Mouse (Mus musculus) heart, embryonic 12.5 days (tissue): Measurements from ENCODE around the gene Hand2. TPM values are rescaled to one million over a fixed set of nuclear protein-coding genes. Genes with fewer than 3 reads are reported as not detected.

Experiments
- ATAC-seq: fragments of 200-750 bp; cut with Nextera tagmentation; 2 replicates; pipeline ENCODE4 v1.8.0; 2017; ENCODE audit warnings: moderate TSS enrichment, moderate library complexity; ENCODE audit not compliant: insufficient number of reproducible peaks, low FRiP score
- H3K27ac ChIP-seq: fragments of 300-500 bp; sonication (generic); 2 replicates; pipeline ENCODE4 v1.5.1; 2016; ENCODE audit warnings: mild to moderate bottlenecking, moderate library complexity; ENCODE audit not compliant: poor library complexity, severe bottlenecking
- H3K27me3 ChIP-seq: fragments of 300-500 bp; sonication (generic); replicated peaks from 2 replicates; pipeline ENCODE4 v1.6.1; 2016; ENCODE audit warnings: mild to moderate bottlenecking, moderate library complexity
- H3K36me3 ChIP-seq: fragments of 300-500 bp; sonication (generic); 2 replicates; pipeline ENCODE4 v1.6.1; 2016; ENCODE audit warnings: mild to moderate bottlenecking, moderate library complexity
- H3K4me1 ChIP-seq: fragments of 300-500 bp; sonication (generic); replicated peaks from 2 replicates; pipeline ENCODE4 v1.6.1; 2016; ENCODE audit warnings: mild to moderate bottlenecking
- H3K4me2 ChIP-seq: fragments of 300-500 bp; sonication (generic); 2 replicates; pipeline ENCODE4 v1.6.1; 2016; ENCODE audit warnings: mild to moderate bottlenecking, moderate library complexity
- H3K4me3 ChIP-seq: fragments of 300-500 bp; sonication (generic); 2 replicates; pipeline ENCODE4 v1.5.1; 2016; ENCODE audit warnings: mild to moderate bottlenecking
- H3K9ac ChIP-seq: fragments of 300-500 bp; sonication (generic); 2 replicates; pipeline ENCODE4 v1.6.1; 2016; ENCODE audit warnings: mild to moderate bottlenecking, moderate library complexity
- H3K9me3 ChIP-seq: fragments of 300-500 bp; sonication (generic); replicated peaks from 2 replicates; pipeline ENCODE4 v1.6.1; 2016; ENCODE audit warnings: mild to moderate bottlenecking, moderate library complexity
- WGBS: fragments of 180-500 bp; shearing (Covaris S2); methylation state at CpG from one replicate; pipeline ENCODE4 v1.1.7; 2016; 5-methylcytosine and 5-hydroxymethylcytosine counted together
- polyA plus RNA-seq: library from polyadenylated mRNA; unstranded; fragments of >200 nt; fragmentation: Nextera tagmentation; extraction: Ambion mirVana; gene quantifications from 2 replicates; pipeline ENCODE4 v1.2.1, GENCODE M21; 2016

Gene Hand2
- polyA plus RNA-seq, 1 experiment from 2014 or later, result 18.0 TPM

DNA sequence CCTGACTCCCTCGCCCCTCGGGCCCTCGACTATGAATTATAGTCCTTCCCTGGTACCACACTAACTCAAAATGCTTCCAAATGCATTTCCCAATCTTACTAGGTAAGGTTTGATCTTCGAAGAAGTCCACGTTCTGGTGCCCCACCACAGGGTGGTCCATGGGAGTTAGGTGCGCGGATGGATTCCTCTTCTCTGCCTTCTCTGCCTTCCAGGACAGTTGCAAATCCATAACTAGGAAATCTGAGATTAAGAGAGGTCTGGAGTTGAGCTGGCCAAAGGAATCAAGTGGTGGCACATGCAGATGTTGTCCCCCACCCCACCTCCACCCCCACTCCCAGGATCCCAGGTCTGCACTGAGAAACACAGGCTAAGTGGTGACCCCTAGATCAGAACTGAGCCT lies 25.6 kb downstream of the Hand2 start:
- H3K27ac ChIP-seq, result no peak overlapping the region
- no peak overlapping the region for H3K4me2 ChIP-seq
- ATAC-seq, result no peak
- H3K27me3 ChIP-seq, result no peaks in the 10 kb centered on the region
- WGBS, result 56% methylated on average over 7 of the region's 7 CpGs
- H3K9me3 ChIP-seq, result no peaks in the 10 kb centered on the region
- peaks cover 65% of the 10 kb centered on the region for H3K4me1 ChIP-seq
- H3K36me3 ChIP-seq, result peaks cover 12% of the 10 kb centered on the region
- H3K4me3 ChIP-seq, result no peak overlapping the region
- H3K9ac ChIP-seq, result no peak overlapping the region

DNA sequence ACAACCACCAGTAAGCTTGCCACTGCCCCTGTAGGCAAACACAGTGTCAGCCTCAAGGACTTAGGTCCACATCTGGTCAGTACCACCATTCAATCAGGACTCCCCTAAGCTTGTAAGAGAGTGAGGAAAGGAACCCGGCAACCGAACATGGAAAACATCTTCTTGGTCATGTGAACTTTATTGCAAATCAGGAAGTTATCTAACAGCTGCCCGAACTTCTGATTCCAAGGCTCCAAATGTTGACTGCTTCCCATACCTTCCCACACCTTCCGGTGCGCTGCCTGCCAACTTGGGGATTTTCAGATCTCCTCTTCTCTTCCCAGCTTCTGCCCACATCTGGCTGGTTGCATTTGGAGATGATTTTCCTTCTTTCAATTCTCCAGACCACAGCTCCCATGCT lies 26.4 kb downstream of the Hand2 start:
- ATAC-seq, result no peak
- H3K4me2 ChIP-seq, result no peak overlapping the region
- peaks cover 58% of the 10 kb centered on the region for H3K4me1 ChIP-seq
- H3K36me3 ChIP-seq, result peaks cover 12% of the 10 kb centered on the region
- no peak overlapping the region for H3K27ac ChIP-seq
- no peaks in the 10 kb centered on the region for H3K9me3 ChIP-seq
- no peak overlapping the region for H3K4me3 ChIP-seq
- WGBS, result 49% methylated on average over 5 of the region's 5 CpGs
- H3K9ac ChIP-seq, result no peak overlapping the region
- no peaks in the 10 kb centered on the region for H3K27me3 ChIP-seq

DNA sequence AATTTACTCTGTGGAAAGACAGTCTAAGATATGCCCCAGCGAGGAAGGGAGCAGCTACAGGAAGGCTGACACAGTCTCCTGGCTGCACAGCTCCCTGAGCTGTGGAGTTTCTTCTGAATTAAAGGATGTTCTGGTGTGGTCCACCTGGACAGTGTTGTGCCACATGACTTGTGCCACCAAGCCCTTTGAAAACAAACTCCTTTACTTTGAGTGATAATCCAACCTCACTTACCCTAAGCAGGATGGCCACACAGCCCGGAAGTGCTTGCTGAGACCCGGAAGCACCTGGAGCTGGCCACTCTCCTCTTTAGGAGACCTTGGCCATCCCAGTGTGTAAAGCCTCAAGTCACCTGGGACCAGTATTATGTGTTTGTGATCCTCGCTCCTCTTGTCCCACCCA lies 27.5 kb downstream of the Hand2 start:
- Histone ChIP-seq H3K4me2 (peak overlapping the region; percentile 86), H3K9ac (0 out of 2 replicates have a peak overlapping the region, but pooled peaks have one; percentile 78), H3K27ac (peak overlapping the region; percentile 21; the same call in 1 of the 2 replicates), H3K9me3 (no peaks in the 10 kb centered on the region), H3K4me3 (peak overlapping the region; percentile 43; the same call in 1 of the 2 replicates), H3K27me3 (no peaks in the 10 kb centered on the region), H3K36me3 (peaks cover 12% of the 10 kb centered on the region), H3K4me1 (peaks cover 49% of the 10 kb centered on the region)
- no peak for ATAC-seq
- 19% methylated on average over 4 of the region's 4 CpGs for WGBS

DNA sequence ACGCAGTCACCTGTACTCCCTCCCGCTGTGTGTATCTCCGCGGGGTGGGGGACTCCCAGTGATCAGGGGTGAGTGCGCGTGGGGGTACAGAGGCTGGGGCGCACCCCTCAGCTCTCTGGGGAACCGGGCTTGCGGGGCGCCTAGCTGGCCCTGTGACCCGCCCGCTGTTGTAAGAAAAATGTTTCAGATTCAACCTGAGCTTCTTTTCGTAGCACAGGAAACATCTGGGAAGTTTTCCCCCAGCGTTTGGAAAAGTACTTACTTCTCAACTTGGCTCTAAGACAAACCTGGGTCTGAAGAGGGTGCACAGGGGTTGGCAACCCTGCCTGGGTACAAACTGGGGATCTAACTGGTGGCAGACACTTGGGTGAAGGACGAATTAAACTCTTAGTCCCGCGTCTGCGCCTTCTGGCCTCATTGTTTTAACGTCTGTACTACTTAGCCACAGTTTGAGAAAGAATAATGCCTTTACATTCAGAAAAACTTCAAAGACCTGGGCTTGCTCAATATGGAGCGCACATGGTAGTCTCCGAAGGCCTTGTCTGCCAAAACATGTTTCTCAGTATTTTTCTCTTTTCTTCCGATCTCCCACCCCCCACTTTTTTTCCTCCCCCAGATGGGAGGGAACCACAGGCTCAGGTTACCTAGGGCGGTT lies 28.2 kb downstream of the Hand2 start:
- Histone ChIP-seq H3K27ac (no peak overlapping the region), H3K27me3 (no peaks in the 10 kb centered on the region), H3K4me2 (peak overlapping the region; percentile 86), H3K9me3 (no peaks in the 10 kb centered on the region), H3K4me1 (peaks cover 44% of the 10 kb centered on the region), H3K9ac (peak overlapping the region; percentile 78), H3K4me3 (peak overlapping the region; percentile 43), H3K36me3 (peaks cover 12% of the 10 kb centered on the region)
- WGBS, result 3% methylated on average over 23 of the region's 23 CpGs
- ATAC-seq, result 0 out of 2 replicates have a peak, but pooled peaks have one; percentile 27

DNA sequence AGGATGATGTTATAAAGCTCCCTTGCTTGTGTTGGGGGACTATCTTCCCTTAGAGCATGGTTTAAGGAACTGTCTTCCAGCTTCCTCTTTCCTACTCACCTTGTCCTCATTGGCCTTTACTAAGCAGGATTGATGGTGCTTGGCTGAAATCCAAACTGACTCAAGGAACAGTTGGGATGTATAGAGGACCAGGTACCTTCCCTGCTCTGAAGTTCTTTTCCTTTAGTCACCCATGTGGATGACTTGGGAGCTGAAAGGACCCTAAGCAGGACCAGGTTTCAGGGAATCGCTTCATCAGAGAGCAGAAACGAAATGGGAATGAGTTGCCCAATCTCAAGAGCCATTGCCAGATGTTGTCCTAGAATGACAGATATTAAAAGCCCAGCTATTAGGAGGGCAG lies 31.1 kb downstream of the Hand2 start:
- Histone ChIP-seq H3K9ac (no peak overlapping the region), H3K4me1 (peaks cover 40% of the 10 kb centered on the region)

DNA sequence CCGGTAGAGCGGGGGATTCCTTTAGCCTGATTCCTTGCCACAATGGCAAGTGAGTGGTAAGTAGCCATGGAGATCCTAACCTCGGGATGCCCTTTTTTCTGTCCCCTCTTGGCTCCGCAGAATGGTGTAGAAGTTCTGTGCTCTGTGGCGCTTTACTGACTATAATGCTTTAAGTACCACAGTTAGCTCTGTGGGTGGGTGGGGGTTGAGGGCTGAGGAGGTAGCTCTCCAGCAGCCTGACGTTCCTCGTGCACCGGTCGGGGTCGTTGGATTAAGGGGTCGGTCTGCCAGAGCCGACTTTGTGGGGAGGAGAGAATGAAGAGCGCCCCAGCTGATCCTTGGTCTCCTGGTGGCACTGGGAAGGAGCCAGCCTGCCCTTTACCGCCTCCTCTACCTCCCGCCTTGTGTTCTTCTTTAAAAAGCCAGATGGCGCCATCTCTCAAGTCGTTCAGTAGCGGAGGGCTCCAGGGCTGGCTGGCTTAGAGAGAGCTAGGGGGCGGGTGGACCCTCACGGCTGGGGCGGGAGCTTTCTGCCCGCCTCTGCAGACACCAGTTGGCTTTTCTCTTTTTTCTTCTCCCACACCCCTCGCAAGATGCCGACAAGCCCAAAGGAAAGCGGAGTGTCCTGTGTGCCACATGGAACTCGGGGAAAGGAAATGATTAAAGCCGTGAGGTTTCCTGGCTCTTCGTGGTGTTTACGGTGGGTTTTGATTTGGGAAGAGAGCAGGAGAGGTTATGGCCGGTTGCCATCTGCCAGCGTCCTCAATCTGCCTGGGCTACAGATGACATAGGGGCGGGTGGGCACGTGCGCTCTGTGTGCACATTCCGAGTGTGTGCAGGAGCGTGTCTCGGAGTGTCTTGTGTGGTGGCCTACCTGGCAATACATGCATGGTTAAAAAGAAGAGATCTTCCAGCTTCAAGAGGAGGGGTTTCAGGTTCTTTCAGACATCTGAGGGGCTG lies 32.8 kb downstream of the Hand2 start:
- Histone ChIP-seq H3K4me2 (peak overlapping the region; percentile 73), H3K36me3 (no peaks in the 10 kb centered on the region), H3K27me3 (no peaks in the 10 kb centered on the region), H3K9ac (peak overlapping the region; percentile 65), H3K27ac (peak overlapping the region; percentile 74), H3K9me3 (no peaks in the 10 kb centered on the region), H3K4me3 (peak overlapping the region; percentile 53), H3K4me1 (peaks cover 34% of the 10 kb centered on the region)
- WGBS, result 2% methylated on average over 37 of the region's 37 CpGs
- peak; percentile 88 for ATAC-seq

More for the DNA sequence above, 31.1 kb downstream of the Hand2 start:
- Histone ChIP-seq H3K4me2 (no peak overlapping the region), H3K4me3 (no peak overlapping the region), H3K27ac (no peak overlapping the region), H3K36me3 (peaks cover 6% of the 10 kb centered on the region; the same call in 1 of the 2 replicates), H3K9me3 (no peaks in the 10 kb centered on the region), H3K27me3 (no peaks in the 10 kb centered on the region)
- 42% methylated on average over 2 of the region's 2 CpGs for WGBS
- ATAC-seq, result no peak

DNA sequence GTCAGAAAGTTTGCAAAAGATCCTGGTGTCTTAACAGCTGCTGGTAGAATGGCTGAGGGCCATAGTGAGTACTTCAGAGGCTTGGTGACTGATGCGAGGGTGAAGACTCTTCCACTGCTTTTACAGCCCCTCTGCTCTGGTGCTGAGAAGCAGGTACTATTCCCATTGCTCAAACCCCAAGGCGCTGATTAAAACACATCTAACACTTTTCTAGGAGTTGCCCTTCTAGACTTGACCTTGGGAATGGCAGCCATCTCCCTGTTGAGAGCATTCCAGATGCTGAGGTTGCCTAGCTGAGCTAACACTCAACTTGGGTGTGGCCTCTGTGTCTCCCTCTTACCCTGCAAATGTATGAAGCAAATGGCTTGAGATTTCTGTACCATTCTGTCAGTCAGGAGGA lies 34.1 kb downstream of the Hand2 start:
- no peaks in the 10 kb centered on the region for H3K9me3 ChIP-seq
- no peaks in the 10 kb centered on the region for H3K27me3 ChIP-seq
- no peak overlapping the region for H3K9ac ChIP-seq
- no peak for ATAC-seq
- H3K36me3 ChIP-seq, result no peaks in the 10 kb centered on the region
- H3K27ac ChIP-seq, result peak overlapping the region; percentile 20; the same call in 1 of the 2 replicates
- 65% methylated on average over 2 of the region's 2 CpGs for WGBS
- H3K4me1 ChIP-seq, result peaks cover 25% of the 10 kb centered on the region
- H3K4me3 ChIP-seq, result 0 out of 2 replicates have a peak overlapping the region, but pooled peaks have one; percentile 4
- H3K4me2 ChIP-seq, result peak overlapping the region; percentile 52

DNA sequence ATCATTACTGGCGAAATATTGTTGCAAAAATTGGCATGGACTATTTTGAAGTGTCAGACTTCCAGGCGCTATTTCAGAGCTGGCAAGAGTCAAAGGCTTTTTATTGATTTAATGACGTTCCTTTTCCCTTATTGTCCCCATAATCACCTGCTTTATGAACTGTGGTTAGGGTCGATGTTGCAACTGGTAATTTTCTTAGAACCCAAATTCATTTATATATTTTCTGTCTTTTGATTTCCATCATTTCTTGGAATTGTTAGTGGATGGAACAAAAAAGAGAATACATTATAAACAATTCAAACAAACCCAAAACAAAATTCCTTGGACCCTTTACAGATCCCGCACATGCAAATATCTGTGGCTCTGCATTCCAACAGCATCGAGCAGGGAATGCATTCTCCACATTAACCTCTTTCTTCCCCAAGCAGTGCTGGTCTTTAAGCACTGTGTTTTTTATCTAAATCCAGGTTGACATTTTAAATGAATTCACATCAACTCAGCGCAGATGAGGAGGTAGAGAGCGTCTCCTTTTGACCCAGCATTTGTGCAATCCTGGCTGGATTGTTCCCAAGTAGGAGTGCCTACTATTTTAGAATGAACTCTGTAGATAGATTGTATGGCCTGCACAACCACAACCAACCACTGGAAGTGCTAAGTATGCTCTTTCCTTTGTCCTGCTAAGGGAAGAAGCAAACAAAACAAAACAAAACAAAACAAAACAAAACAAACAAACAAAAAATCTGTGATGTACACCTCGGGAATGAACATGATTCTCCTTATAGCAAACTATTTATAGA lies 35.9 kb downstream of the Hand2 start:
- WGBS, result 55% methylated on average over 9 of the region's 9 CpGs
- Histone ChIP-seq H3K4me2 (no peak overlapping the region), H3K27ac (peak overlapping the region; percentile 27; the same call in 1 of the 2 replicates)

DNA sequence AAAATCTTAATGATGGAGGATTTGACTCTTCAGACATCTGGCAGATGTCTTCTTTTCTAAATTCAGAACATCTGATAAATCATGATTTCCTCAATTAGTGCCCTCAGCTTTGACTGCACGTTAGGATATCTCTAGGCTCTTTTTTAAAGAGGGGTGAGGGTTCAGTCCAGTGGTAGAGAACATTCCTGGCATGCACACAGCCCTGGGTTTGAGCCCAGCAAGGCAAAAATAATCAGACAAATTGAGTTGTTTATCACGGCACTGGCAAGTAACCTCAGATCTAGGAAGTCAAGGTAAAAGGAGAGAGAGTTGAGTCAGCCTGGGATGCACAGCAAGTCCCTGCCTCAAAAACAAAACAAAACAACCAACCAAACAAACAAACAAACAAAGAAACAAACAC lies 39.7 kb downstream of the Hand2 start:
- no peak for ATAC-seq
- peaks cover 27% of the 10 kb centered on the region for H3K4me1 ChIP-seq
- H3K9me3 ChIP-seq, result peaks cover 3% of the 10 kb centered on the region; the same call in 1 of the 2 replicates
- H3K27ac ChIP-seq, result peak overlapping the region; percentile 74
- no peaks in the 10 kb centered on the region for H3K27me3 ChIP-seq
- no peak overlapping the region for H3K9ac ChIP-seq
- no peak overlapping the region for H3K4me2 ChIP-seq
- no peak overlapping the region for H3K4me3 ChIP-seq
- 19% methylated on average over 2 of the region's 2 CpGs for WGBS
- H3K36me3 ChIP-seq, result no peaks in the 10 kb centered on the region

More for the DNA sequence above, 35.9 kb downstream of the Hand2 start:
- Histone ChIP-seq H3K9ac (no peak overlapping the region), H3K9me3 (no peaks in the 10 kb centered on the region), H3K4me1 (peaks cover 31% of the 10 kb centered on the region), H3K27me3 (no peaks in the 10 kb centered on the region), H3K4me3 (no peak overlapping the region), H3K36me3 (no peaks in the 10 kb centered on the region)
- no peak for ATAC-seq

DNA sequence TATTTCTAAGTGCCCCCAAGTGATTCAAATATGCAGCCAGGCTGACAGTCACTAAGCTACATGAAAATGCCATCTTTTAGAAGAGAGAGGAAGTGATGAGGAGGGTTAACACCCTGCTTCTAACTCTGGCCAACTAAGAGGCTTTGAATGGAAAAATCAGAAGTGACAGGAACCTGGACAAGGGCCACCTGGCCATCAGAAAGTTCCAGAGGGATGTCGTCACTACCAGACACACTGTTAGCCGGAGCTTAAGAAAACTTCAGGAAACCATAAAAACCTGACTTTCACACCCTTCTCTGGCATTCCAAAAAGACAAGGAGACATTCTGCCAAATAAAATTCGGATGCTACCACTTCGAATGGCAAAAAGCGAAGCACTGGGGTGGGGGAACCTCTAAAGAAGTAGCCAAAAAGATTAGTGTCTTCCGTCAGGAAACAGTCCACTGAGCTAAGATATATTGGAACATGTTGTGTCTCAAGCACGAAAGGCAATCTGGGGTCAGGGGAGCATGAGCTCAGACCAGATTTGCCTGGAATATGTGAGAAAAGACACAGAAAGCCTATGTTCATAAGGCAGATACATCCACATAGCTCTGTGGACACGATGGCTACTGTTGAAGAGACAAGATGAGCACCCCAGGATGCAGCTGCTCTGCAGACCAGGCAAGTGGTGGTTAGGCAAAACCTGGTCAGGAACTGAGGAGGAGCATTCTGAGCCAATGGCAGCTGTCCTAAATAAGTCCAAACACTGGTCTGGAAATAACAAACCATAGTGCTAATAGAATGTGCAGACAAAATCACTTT lies 40.4 kb downstream of the Hand2 start:
- Histone ChIP-seq H3K36me3 (no peaks in the 10 kb centered on the region), H3K4me3 (no peak overlapping the region), H3K27ac (peak overlapping the region; percentile 74), H3K4me2 (no peak overlapping the region; the same call in 1 of the 2 replicates), H3K9ac (no peak overlapping the region), H3K27me3 (no peaks in the 10 kb centered on the region), H3K4me1 (peaks cover 24% of the 10 kb centered on the region), H3K9me3 (peaks cover 7% of the 10 kb centered on the region; the same call in 1 of the 2 replicates)
- 38% methylated on average over 8 of the region's 8 CpGs for WGBS
- peak; percentile 63; the same call in 1 of the 2 replicates for ATAC-seq
